Mouse (Mus musculus) G1E (cell line): ENCODE measurements around the gene Vav3. TPM values are rescaled to one million over a fixed set of nuclear protein-coding genes. Genes with fewer than 3 reads are reported as not detected.

ENCODE experiments used
- ATAC-seq: 2 replicates; pipeline ENCODE4 v1.8.0; 2016; ENCODE audit warnings: mild to moderate bottlenecking; ENCODE audit not compliant: insufficient number of reproducible peaks, poor library complexity, low FRiP score, severe bottlenecking; ENCODE audit errors: extremely low read depth
- DNase-seq: peaks from one replicate; pipeline ENCODE4 v3.0.0; 2012; ENCODE audit warnings: low spot score
- H3K27me3 ChIP-seq: 2 replicates; pipeline ENCODE4 v1.6.1; 2012; ENCODE audit warnings: mild to moderate bottlenecking, low read length, inconsistent platforms; ENCODE audit not compliant: insufficient read depth
- H3K36me3 ChIP-seq: replicated peaks from 2 replicates; pipeline ENCODE3; 2012; ENCODE audit warnings: mild to moderate bottlenecking, inconsistent platforms
- H3K4me1 ChIP-seq: 2 replicates; pipeline ENCODE4 v1.6.1; 2012; ENCODE audit warnings: low read depth, low read length, inconsistent platforms, mixed read lengths; ENCODE audit not compliant: insufficient read depth
- H3K4me3 ChIP-seq: 2 replicates; pipeline ENCODE4 v1.5.1; 2012; ENCODE audit warnings: low read depth, mild to moderate bottlenecking, inconsistent platforms, low read length, moderate library complexity, mixed read lengths
- H3K9me3 ChIP-seq: replicated peaks from 2 replicates; pipeline ENCODE4 v1.6.1; 2012; ENCODE audit warnings: inconsistent platforms
- CTCF ChIP-seq: IDR thresholded peaks from 2 replicates; pipeline ENCODE4 v1.5.1; 2012; ENCODE audit warnings: low read depth, low read length, inconsistent platforms, mixed read lengths
- GATA1 ChIP-seq: IDR thresholded peaks from 2 replicates; pipeline ENCODE4 v1.6.1; 2012; ENCODE audit warnings: borderline replicate concordance, low read length, inconsistent platforms, mixed read lengths
- GATA2 ChIP-seq: IDR thresholded peaks from 2 replicates; pipeline ENCODE4 v1.6.1; 2012; ENCODE audit warnings: low read depth, low read length, inconsistent platforms, borderline replicate concordance
- POLR2AphosphoS5 ChIP-seq: IDR thresholded peaks from 2 replicates; pipeline ENCODE4 v1.6.1; 2012; ENCODE audit warnings: low read depth, low read length, inconsistent platforms; ENCODE audit not compliant: insufficient replicate concordance
- TAL1 ChIP-seq: conservative IDR thresholded peaks from 2 replicates; pipeline ENCODE4 v1.6.1; 2012; ENCODE audit warnings: low read depth, low read length, inconsistent platforms, mixed read lengths
- polyA plus RNA-seq: library from polyadenylated mRNA; stranded (reverse); fragments of >175 nt; gene quantifications from 2 replicates; pipeline ENCODE4 v1.2.3, GENCODE M21; 2012
- total RNA-seq, 2 experiments: library from RNA; stranded (forward) in 1 of 2; stranded (reverse) in 1 of 2; fragments of 200-1000 nt in 1 of 2; fragments of >200 nt in 1 of 2; fragmentation: Nextera tagmentation in 1 of 2; gene quantifications; 2 replicates each; pipeline ENCODE4 v1.2.3; 2014 to 2017

The Vav3 gene
- total and polyA plus RNA-seq, 3 experiments: 0.05 TPM; not detected in 2

DNA sequence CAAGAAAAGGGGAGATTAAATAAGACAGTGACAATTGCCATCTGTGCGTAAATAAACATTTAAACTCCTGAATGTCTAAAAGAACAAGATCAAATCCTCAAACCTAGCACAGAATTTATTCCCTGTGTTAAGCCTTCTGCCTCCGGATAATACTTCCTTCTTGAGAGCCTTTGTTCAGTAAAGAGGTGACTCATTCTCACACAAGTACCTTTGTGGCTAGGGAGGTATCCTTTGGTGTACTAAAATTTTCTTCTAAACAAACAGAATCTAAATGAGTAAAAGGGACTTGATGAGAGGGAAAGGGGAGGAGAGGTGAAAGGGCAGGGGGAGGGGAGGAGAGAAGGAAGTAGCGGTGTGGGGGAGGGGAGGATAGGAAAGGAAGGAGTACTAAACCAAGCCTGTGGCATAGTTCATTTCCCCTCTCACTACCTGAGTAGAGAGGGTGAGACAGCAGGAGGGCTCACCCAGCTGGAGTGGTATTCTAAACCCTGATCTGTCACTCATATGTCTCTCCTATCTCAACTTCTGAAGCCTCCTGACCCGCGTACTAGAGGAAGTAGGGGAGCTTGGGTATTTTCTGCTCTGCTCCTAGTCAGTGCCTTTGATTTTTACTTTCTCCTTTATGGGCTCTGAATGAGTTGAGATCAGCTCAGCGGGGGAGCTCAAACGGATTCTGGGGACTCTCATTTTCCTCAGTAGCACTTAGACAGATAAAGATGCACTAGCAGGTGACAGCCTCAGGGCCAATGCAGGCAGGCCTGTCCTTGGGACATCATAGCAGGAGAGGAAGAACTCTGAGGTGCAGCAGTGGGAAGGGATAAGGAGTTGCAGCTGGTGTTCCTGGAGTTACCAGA, 16.8 kb upstream of the Vav3 start:
- no peaks in the 10 kb centered on the region for H3K27me3 ChIP-seq
- no peaks in the 10 kb centered on the region for H3K36me3 ChIP-seq
- H3K9me3 ChIP-seq: peaks cover 19% of the 10 kb centered on the region
- no peak overlapping the region for H3K4me3 ChIP-seq
- TF ChIP-seq POLR2AphosphoS5 (no peak), GATA1 (no peak), TAL1 (no peak), GATA2 (no peak), CTCF (no peak)
- H3K4me1 ChIP-seq: no peaks in the 10 kb centered on the region
- DNase-seq: no peak
- ATAC-seq: no peak

DNA sequence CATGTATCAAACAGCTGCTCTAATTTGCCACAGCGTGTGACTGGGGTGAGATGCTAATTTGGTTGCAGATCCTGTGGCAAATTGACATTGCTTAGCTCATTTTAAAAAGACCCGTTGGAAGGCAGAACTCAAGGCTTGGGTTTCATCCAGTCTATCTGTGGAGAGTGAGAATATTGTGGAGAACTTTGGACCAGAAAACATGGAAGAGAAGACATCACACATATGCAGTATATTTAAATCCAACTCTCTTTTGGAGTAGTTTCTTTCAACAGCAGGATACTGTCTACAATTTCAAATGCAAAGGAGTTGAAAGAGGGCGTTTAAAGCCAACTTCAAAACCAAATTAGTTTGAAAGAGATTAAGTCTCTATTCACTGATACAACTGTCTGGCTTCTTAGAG, 13.3 kb upstream of the Vav3 start:
- Histone ChIP-seq H3K4me1 (no peaks in the 10 kb centered on the region), H3K36me3 (no peaks in the 10 kb centered on the region), H3K4me3 (no peak overlapping the region), H3K27me3 (no peaks in the 10 kb centered on the region), H3K9me3 (peaks cover 26% of the 10 kb centered on the region)
- no peak for TF ChIP-seq POLR2AphosphoS5
- no peak for TF ChIP-seq TAL1
- no peak for TF ChIP-seq GATA1
- TF ChIP-seq GATA2: no peak
- TF ChIP-seq CTCF: no peak
- no peak for ATAC-seq
- no peak for DNase-seq

GRCm38 (mm10) chr3:109332755-109333154, 7.7 kb upstream of the Vav3 start:
- ATAC-seq (no peak), DNase-seq (no peak)
- Histone ChIP-seq H3K9me3 (peaks cover 29% of the 10 kb centered on the region), H3K27me3 (no peaks in the 10 kb centered on the region), H3K4me3 (no peak overlapping the region), H3K4me1 (no peaks in the 10 kb centered on the region), H3K36me3 (no peaks in the 10 kb centered on the region)
- TF ChIP-seq TAL1: no peak
- TF ChIP-seq GATA2: no peak
- TF ChIP-seq GATA1: no peak
- TF ChIP-seq CTCF: no peak
- no peak for TF ChIP-seq POLR2AphosphoS5

DNA sequence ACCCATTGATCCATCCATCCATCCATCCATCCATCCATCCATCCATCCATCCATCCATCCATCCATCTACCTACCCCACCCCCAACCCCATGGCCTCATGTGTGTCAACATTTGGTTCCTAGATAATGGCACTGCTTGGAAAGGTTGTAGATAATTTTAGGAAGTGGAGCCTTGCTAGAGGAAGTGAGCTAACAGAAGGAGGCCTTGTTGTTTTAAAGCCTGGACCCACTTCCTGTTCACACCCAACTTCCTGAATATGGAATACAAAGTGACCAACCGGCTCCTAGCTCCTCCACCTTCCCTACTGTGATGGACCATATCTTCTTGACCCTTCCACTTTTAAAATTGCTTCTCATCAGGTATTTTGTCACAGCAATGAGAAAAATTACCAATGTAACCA, 5.0 kb upstream of the Vav3 start:
- H3K4me1 ChIP-seq: no peaks in the 10 kb centered on the region
- H3K4me3 ChIP-seq: no peak overlapping the region
- no peak for TF ChIP-seq TAL1
- no peak for TF ChIP-seq GATA2
- TF ChIP-seq POLR2AphosphoS5: no peak
- TF ChIP-seq GATA1: no peak
- no peak for TF ChIP-seq CTCF
- no peaks in the 10 kb centered on the region for H3K27me3 ChIP-seq
- H3K9me3 ChIP-seq: peaks cover 29% of the 10 kb centered on the region
- ATAC-seq (no peak), DNase-seq (no peak)
- H3K36me3 ChIP-seq: no peaks in the 10 kb centered on the region

DNA sequence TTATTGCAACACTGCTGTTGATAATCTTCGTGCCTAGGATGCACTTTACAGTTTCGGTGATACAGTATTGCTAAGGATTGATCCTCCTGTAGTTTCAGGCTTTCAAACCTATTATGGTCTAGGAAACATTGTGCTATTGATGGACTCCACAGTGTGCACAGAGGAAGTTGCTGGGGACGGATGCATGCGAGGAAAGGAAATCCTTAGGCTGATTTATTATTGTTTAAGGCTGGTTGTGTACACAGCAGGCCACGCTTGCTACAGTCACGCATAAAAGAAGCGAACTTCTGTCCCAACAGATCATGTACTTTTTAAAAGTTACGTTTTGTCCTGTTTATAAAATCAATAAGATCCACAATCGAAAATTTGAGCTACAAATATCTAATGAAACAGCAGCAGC, 1.2 kb upstream of the Vav3 start:
- H3K27me3 ChIP-seq: no peaks in the 10 kb centered on the region

GRCm38 (mm10) chr3:109339941-109340273, 546 bp upstream of the Vav3 start:
- Histone ChIP-seq H3K36me3 (no peaks in the 10 kb centered on the region), H3K4me3 (no peak overlapping the region), H3K27me3 (no peaks in the 10 kb centered on the region), H3K9me3 (peaks cover 33% of the 10 kb centered on the region), H3K4me1 (no peaks in the 10 kb centered on the region)
- TF ChIP-seq POLR2AphosphoS5 (no peak), TAL1 (no peak)
- ATAC-seq (no peak), DNase-seq (no peak)

More for the DNA sequence above, 1.2 kb upstream of the Vav3 start:
- ATAC-seq: no peak
- H3K4me1 ChIP-seq: no peaks in the 10 kb centered on the region
- no peak for TF ChIP-seq GATA2
- no peak for TF ChIP-seq CTCF
- no peak for TF ChIP-seq GATA1
- TF ChIP-seq TAL1: no peak
- TF ChIP-seq POLR2AphosphoS5: no peak
- H3K4me3 ChIP-seq: no peak overlapping the region
- no peaks in the 10 kb centered on the region for H3K36me3 ChIP-seq
- no peak for DNase-seq
- peaks cover 36% of the 10 kb centered on the region for H3K9me3 ChIP-seq
